Mouse (Mus musculus) central nervous system, embryonic 11.5 days (tissue): ENCODE measurements around the gene Ampd2. TPM values are rescaled to one million over a fixed set of nuclear protein-coding genes. Genes with fewer than 3 reads are reported as not detected.

Source experiments
- polyA plus RNA-seq: library from polyadenylated mRNA; depleted of rRNA; stranded (reverse); fragments of >200 nt; gene quantifications from 2 replicates; pipeline ENCODE4 v1.2.3, GENCODE M21; 2012; rRNA removed

The Ampd2 gene
- polyA plus RNA-seq: 53.1 and 80.6 TPM in 2 replicates

DNA sequence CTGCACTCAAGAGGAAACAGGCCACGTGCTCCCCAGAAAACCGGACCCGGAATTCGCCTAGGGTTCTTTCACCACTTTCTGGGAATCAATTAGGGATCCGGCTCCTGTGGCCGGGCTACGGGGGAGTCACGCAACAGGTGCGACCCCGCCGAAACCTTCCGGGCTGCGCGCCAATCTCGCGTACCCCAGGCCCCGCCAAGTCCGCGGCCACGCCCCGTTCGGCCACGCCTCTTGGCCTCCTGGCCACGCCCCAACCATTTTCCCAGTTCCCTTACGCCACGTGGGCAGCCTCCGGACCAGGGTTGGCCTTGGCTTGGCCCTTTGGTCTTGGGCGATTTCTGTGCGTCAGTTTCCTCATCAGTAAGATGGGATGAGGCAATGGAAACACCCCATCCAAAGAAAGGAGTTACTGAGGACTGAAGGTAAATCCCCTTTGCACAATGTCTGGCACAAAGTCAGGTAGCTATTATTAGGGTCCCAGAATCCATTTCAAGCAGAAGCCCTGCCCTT lies at the start of gene Ampd2:
Gene Ampd2, minus strand, starts transcription at position 182 of the 510 bp plus-strand sequence.

DNA sequence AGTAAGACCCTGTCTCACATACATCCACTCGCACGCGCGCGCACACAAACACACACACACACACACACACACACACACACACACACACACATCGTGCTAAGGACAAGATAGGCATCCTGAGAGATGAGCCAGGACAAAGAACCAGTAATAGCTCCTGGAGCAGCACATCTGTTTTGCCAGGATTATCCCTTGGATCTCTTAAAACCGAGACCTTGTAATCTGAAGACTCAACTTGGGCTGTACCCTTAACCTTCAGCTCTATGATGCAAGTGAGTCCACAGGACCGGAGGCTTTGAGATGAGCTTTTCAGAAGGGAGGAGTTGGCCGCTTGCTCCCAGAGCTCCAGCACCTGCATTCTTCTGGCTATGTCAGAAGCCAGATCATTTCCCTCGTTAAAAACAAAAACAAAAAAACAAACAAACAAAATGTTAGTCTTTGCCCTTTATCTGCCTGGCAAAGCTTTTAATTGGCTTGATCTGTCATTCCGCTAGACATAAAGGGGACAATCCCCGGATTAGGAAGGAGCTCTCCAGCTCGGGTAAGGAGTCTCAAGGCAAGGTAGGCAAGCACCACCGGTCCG lies 6.2 kb upstream of the Ampd2 start, which contains the start of gene Gnat2:
Gene Gnat2, plus strand, starts transcription at position 254 of the 580 bp plus-strand sequence.

DNA sequence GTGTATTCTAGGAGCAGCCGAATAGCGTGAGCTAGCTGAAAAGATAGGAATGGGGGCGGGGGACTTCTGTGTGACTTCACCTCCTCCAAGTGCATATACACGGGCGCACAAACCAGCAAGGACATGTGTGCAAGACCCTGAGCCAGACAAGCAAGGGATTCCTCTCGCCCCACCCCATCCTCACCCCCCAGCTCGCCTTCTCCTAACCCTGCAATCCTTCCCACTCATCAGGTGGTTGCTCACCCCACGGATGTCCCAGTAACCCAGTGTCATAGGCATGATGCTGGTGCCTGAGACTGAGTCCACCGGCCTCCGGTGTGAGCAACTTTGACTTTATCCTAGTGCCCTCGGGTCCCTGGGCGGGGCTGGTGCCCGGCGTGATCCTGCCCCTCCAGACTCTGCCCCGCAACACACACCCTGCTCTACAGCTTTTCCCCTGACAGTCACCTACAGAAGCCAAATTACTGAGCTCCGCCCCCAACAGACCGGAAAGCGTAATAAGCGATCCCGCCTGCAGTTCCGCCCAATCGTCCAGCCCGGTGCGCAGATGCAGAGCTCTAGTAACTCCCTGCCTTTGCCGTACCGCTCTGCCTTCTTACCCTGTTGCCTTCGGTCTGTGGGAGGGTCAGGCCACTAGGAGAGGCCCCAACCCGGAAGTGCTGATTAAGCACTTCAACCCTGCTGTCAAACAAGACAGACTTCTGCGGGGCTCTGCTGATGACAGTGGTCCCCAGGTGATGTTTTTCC lies 41.9 kb downstream of the Ampd2 start, which contains the start of gene Gstm4:
Gene Gstm4, minus strand, starts transcription at position 501 of the 747 bp plus-strand sequence.

Other genes with a start within 250 kb of the Ampd2 start
- gene Eps8l3, start 209.4 kb downstream of the Ampd2 start, polyA plus RNA-seq: 0.05 TPM in 1 of 2 replicates, not detected in the other
- gene Gstm5, start 190.8 kb downstream of the Ampd2 start, polyA plus RNA-seq: 118 and 190 TPM in 2 replicates
- gene Gstm7, start 154.8 kb downstream of the Ampd2 start, polyA plus RNA-seq: 45.9 and 46.4 TPM in 2 replicates
- gene Gstm6, start 142.9 kb downstream of the Ampd2 start, polyA plus RNA-seq: 6.6 and 7.8 TPM in 2 replicates
- 0.12 and 0.15 TPM in 2 replicates for gene Gstm3, start 117.4 kb downstream of the Ampd2 start, polyA plus RNA-seq
- gene Gstm2, start 100.2 kb downstream of the Ampd2 start, polyA plus RNA-seq: 12.0 and 24.8 TPM in 2 replicates
- gene Gstm1, start 68.7 kb downstream of the Ampd2 start, polyA plus RNA-seq: 18.9 and 24.1 TPM in 2 replicates
- gene Gstm4, start 41.8 kb downstream of the Ampd2 start, polyA plus RNA-seq: 9.9 and 12.1 TPM in 2 replicates
- 0.70 and 0.80 TPM in 2 replicates for gene Gnat2, start 6.1 kb upstream of the Ampd2 start, polyA plus RNA-seq
- gene Gnai3, start 59.5 kb upstream of the Ampd2 start, polyA plus RNA-seq: 113 and 128 TPM in 2 replicates
- 0.31 and 0.49 TPM in 2 replicates for gene Gpr61, start 68.2 kb upstream of the Ampd2 start, polyA plus RNA-seq
- gene Amigo1, start 99.7 kb upstream of the Ampd2 start, polyA plus RNA-seq: 5.8 and 7.9 TPM in 2 replicates
- 6.1 and 6.2 TPM in 2 replicates for gene Cyb561d1, start 114.6 kb upstream of the Ampd2 start, polyA plus RNA-seq
- gene Atxn7l2, start 124.3 kb upstream of the Ampd2 start, polyA plus RNA-seq: 28.3 and 33.0 TPM in 2 replicates
- 1.0 and 1.2 TPM in 2 replicates for gene Sypl2, start 140.0 kb upstream of the Ampd2 start, polyA plus RNA-seq
- 173 and 208 TPM in 2 replicates for gene Psma5, start 170.3 kb upstream of the Ampd2 start, polyA plus RNA-seq
- 39.7 and 41.4 TPM in 2 replicates for gene Sort1, start 197.4 kb upstream of the Ampd2 start, polyA plus RNA-seq